Mouse (Mus musculus) heart, postnatal 4 days (tissue): ENCODE results near the gene Cradd. TPM values are rescaled to one million over a fixed set of nuclear protein-coding genes. Genes with fewer than 3 reads are reported as not detected.

Experiments used
- DNase-seq: peaks from one replicate; pipeline ENCODE4 v3.0.0; 2021
- total RNA-seq, 2 experiments: library from RNA; stranded (reverse); gene quantifications; 2 replicates each; pipeline ENCODE4 v1.2.3; 2021

Cradd gene
- total RNA-seq: 10 to 100 TPM; 11.3 to 12.2 TPM

GRCm38 (mm10) chr10:95323393-95324277 lies at the start of gene Cradd:
Gene Cradd, minus strand, starts transcription at chr10:95324133.
- DNase-seq: peak; percentile 90

- no peak for DNase-seq
These were observed 49.4 kb upstream of the Cradd start for GRCm38 (mm10) chr10:95373340-95373739.

GRCm38 (mm10) chr10:95371942-95372341 lies 48.0 kb upstream of the Cradd start:
- no peak for DNase-seq

- DNase-seq: no peak
These were observed 45.3 kb upstream of the Cradd start for GRCm38 (mm10) chr10:95369190-95369589.

- no peak for DNase-seq
These were observed 44.2 kb upstream of the Cradd start for GRCm38 (mm10) chr10:95368151-95368550.

GRCm38 (mm10) chr10:95367661-95368089 lies 43.7 kb upstream of the Cradd start:
- no peak for DNase-seq

- no peak for DNase-seq
These were observed 43.3 kb upstream of the Cradd start for GRCm38 (mm10) chr10:95367241-95367640.

- no peak for DNase-seq
These were observed 38.4 kb upstream of the Cradd start for GRCm38 (mm10) chr10:95362326-95362725.

GRCm38 (mm10) chr10:95361260-95361841 lies 37.4 kb upstream of the Cradd start:
- no peak for DNase-seq

- DNase-seq: no peak
These were observed 36.1 kb upstream of the Cradd start for GRCm38 (mm10) chr10:95360048-95360447.

- no peak for DNase-seq
These were observed 33.8 kb upstream of the Cradd start for GRCm38 (mm10) chr10:95357721-95358120.

- no peak for DNase-seq
These were observed 32.8 kb upstream of the Cradd start for GRCm38 (mm10) chr10:95356711-95357110.

GRCm38 (mm10) chr10:95355678-95356268 lies 31.8 kb upstream of the Cradd start:
- no peak for DNase-seq

GRCm38 (mm10) chr10:95354673-95355072 lies 30.7 kb upstream of the Cradd start:
- DNase-seq: no peak

- DNase-seq: no peak
These were observed 30.1 kb upstream of the Cradd start for GRCm38 (mm10) chr10:95354047-95354446.

GRCm38 (mm10) chr10:95348457-95348856 lies 24.5 kb upstream of the Cradd start:
- DNase-seq: no peak

GRCm38 (mm10) chr10:95347776-95348175 lies 23.8 kb upstream of the Cradd start:
- DNase-seq: no peak

- no peak for DNase-seq
These were observed 19.1 kb upstream of the Cradd start for GRCm38 (mm10) chr10:95342833-95343590.

GRCm38 (mm10) chr10:95340676-95341075 lies 16.7 kb upstream of the Cradd start:
- DNase-seq: no peak

- no peak for DNase-seq
These were observed 13.7 kb upstream of the Cradd start for GRCm38 (mm10) chr10:95337589-95337988.

- peak; percentile 32 for DNase-seq
These were observed 13.0 kb upstream of the Cradd start for GRCm38 (mm10) chr10:95336781-95337544.

GRCm38 (mm10) chr10:95334826-95335225 lies 10.9 kb upstream of the Cradd start:
- no peak for DNase-seq
